Mouse (Mus musculus) monocyte, adult 2 months (primary cell): Measurements from ENCODE around the gene Olfr1079.
"Not testable (repeated sequence)": the region's sequence is repeated elsewhere in the genome, so short reads cannot be mapped to it uniquely, and the experiment has no call there.

Experiments used
- DNase-seq, 2 experiments: peaks; one replicate each; pipeline ENCODE4 v3.0.0; 2022; ENCODE audit warnings: low spot score in 2 of 2, low read depth in 1 of 2

Gene Olfr1079

GRCm38 (mm10) chr2:86542380-86542779 lies at the start of gene Olfr1079:
Gene Olfr1079, minus strand, starts transcription at chr2:86542480.
- DNase-seq, result no peak

- not testable (repeated sequence) for DNase-seq
Observed at GRCm38 (mm10) chr2:86558135-86558534, 15.9 kb upstream of the Olfr1079 start, which contains the start of gene Olfr1080. Gene Olfr1080, minus strand, starts transcription at chr2:86558235.

- no peak for DNase-seq
Observed at GRCm38 (mm10) chr2:86530991-86531390, 11.3 kb downstream of the Olfr1079 start.

GRCm38 (mm10) chr2:86508161-86508560 lies 34.1 kb downstream of the Olfr1079 start, which contains the start of gene Olfr1076:
Gene Olfr1076, plus strand, starts transcription at chr2:86508461.
- DNase-seq, result no peak

- DNase-seq, result no peak
Observed at GRCm38 (mm10) chr2:86487286-86487685, 55.0 kb downstream of the Olfr1079 start, which contains the start of gene Olfr228. Gene Olfr228, minus strand, starts transcription at chr2:86487386.
